Mouse (Mus musculus): Measurements from ENCODE around the gene Whrn. TPM values are rescaled to one million over a fixed set of nuclear protein-coding genes. Genes with fewer than 3 reads are reported as not detected.
A peak's percentile ranks its signal among the peaks of the same experiment; 100 is the strongest.

The Whrn gene
- total RNA-seq, 2 experiments from 2014 or later = 2.1 to 2.6 TPM

DNA sequence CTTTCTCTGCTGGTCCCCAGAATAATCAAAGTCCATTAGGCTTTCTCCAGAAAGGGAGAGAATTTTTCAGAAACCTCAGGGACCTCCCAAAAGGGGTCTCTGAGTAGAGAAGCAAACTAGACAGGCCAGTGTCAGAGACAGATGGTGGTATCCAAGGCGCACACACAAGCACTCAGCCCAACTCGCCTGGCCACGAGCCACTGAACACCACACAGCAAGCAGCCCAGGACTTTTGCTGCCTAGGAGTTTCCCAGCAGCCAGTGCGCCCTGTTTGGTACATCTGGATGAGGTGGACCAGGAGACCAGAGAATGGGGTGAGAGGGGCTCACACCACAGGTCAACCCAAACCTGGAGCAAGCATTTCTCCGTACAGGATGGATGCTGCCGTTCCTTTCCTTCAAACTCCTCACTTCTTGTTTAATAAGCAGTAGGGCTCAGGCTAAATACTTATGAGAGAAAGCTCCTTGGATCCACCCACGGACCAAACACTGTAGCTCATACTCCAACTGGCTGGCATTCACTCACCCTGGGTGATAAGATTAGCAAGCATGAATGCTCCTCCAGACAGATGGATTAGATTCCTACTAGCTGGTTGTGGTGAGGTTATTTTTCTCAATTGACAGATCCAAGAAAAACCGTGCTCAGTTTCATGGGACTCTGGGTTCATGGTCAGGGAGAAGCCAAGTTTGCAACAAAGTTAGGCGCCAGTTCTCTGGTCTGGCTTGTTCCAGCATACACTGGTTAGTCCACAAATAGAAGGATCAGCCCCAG is 2.3 kb downstream of the Whrn start:
- no peak for DNase-seq

DNA sequence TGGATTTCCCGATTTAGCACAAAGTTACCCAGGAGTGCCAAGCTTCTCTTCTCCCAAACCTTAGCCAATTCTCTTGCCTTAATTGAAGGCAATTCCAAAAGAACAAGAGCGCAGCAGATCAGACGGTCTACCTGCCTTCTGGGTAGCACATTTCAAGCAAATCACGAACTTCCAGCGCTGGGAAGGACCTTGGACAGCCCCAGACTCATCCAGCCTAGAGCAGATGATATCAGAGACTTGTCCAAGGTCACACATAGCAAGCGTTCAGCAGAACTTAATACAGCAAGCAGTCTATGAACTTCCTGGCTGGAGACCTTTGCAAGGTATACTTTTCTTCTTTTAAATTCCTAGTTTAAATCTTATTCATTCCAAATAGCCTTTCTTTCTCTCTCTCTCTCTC is 4.3 kb downstream of the Whrn start:
- DNase-seq = no peak

DNA sequence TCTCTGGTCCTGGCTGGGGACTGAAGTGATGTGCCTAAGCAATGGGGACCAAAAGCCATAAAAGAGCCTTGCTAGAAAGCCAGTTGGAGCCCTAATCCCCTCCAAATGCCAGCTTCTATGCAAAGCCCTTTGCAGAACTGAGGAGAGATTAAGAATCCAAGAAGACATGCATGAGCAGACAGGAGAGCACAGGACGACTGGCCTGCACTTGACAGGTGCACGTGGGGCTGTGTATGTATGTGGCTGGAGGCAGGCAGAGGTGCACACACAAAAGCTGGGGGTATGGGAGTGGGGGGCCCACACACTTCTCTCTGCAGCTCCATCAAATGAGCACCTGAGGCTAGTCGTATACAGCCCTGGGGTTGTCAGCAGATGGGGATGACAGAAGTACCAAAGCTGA is 5.6 kb downstream of the Whrn start:
- no peak for DNase-seq

DNA sequence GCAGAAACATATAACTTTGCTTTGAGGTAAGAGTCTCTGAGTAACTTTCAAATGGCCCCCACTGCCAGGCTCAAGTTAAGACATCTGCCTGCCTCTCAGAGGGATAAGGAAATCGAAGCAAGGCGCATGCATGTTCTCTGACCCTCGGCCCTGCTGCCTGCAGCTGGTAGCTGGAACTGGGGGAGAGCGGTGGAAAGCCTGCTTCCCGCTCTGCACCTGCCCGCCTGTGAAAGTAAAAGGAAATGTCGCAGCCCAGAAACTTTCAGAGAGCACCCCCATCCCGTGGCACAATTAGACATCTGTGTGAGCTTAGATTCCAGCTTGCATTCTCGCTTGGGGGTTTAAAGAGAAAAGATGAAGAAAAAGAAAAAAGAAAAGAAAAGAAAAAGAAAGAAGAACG is 6.1 kb downstream of the Whrn start:
- no peak for DNase-seq

DNA sequence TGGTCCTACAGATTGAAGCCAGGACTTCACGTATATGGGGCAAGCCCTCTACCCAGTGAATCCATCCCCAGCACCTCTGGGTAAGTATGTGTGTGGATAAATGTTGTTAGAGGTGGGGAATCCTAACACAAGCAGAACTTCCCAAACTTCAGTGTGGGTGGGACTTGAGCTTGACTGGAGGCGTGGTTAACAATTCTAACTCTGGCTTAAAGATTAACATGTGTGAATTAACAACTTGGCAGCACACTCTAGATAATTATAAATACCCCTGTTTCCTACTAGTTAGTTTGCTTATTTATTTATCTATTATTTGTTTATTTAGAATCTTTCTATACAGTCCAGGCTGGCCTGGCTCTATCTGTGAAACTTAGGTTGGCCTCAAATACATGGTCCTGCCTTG is 7.9 kb downstream of the Whrn start:
- no peak for DNase-seq

DNA sequence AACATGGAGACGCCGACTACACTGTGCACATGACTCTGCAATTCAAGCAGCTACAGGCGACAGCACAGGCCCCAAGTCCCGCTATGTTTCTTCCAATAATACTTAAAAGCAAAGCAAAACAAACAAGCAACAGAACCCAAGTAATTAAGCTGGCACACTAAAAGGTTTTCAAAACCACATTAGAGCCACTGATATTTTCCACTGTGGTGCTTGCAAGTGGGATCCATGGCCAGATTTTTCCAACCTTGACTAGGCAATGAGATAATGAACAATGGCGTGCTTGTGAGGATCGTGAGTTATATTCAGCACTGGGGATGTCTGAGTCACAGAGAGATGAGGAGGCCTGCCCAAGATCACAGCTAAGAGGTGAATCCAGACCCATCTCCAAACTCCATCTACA is 8.5 kb downstream of the Whrn start:
- no peak for DNase-seq

DNA sequence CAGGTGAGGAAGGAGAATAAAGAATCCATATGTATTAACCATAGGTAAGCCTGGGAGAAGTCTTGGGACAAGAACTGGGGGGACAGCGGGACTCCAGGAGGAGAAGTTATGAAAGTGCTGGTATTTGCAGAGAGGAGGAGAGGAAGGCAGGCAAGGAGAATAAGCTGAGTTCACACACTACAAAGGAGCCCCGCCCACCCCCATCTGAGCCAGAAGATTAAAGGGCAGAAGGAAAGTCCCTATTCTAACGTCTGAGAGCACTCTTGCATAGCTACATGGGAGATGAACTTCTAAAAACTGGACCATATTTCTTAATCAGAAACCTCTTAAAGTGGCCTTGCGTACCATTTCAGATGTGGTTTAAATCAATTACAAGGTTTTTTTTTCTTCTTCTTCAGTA is 9.3 kb downstream of the Whrn start:
- DNase-seq = no peak

DNA sequence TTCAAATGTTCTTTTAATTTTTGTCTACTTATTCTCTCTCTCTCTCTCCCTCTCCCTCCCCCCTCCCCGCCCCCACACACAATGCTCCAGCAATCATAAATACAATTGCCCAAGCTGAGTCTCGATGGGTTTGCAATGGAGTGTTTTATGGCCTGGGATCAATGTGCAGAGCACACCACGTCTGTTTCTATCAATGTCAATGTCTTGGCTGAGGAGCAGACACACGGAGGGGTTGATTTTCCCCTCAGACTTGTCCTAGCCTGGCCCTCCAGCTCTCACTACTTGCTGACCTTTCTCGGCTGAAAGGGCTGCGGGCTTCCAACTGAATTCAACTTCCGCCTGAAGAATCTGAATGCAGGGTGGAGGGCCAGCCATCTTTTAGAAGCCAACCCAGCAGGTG is 12.1 kb downstream of the Whrn start:
- no peak for DNase-seq

DNA sequence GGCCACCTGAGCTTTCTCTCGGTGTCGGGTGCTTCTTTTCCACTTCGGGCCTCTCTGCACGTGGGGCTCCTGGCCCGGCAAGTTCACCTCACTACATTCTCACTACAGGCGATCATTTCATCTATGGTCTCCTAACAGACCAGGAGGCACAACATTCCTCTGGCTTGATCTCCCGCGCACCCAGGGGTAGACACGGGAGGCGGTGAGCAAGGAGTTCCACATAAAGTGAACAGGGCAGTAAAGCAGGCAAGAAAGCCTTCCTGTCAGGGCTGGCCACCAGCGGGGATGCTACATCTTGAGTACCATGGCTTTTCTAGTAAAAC is 15.0 kb downstream of the Whrn start:
- peak; percentile 18 for DNase-seq

DNA sequence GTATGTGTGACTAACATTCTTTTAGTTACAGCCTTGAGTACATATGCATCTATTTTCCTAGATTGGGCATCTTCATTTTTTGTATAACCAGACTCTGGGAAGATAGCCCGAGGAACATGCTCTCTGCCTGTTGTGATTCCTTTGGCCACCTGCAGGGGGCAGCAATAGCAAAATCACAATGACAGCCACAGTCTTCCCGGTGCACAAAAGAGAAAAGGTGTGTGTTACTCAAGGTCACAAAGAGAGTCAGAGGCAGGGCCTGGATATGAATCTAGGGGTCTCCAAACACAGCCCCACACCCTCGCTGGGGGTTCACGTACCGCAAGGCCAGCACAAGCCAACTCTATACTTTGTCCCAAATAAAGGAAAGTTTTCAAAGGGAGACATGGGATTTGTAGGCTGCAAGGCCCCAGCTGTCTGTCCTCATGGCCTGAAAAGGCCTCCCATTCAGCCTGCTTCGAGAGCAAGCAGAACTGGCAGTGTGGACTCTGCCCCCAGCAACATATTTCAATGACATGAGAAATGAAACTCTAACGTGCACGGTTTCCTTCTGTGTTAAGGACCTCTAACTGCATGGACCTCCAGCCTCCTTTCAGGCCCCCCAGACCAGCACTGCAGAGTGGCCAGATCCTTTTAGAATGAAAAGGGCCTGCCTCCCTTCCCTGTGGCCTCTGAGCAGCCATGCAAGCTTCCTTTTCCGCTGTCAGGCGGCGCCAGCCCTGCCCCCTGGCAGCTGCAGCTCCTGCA is 15.5 kb downstream of the Whrn start:
- DNase-seq = peak; percentile 15

DNA sequence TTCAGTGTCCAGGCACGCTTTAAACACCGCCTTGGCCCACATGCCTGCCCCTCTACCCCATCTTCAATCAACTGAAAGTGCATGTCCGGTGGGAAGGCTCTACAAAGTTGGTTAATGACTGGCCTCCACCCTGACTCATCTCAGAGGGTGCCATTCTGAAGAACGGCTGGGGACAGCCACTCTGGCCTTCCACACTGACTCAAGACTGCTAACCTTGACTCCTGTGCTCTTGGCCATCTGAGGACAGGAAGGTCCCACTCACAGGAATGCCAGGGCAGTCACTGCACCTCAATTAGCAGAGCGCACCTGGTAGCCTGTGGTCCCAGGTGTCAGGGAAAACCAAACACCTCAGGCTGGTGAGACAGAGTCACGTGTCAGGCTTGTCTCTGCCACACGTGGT is 17.8 kb downstream of the Whrn start:
- no peak for DNase-seq

DNA sequence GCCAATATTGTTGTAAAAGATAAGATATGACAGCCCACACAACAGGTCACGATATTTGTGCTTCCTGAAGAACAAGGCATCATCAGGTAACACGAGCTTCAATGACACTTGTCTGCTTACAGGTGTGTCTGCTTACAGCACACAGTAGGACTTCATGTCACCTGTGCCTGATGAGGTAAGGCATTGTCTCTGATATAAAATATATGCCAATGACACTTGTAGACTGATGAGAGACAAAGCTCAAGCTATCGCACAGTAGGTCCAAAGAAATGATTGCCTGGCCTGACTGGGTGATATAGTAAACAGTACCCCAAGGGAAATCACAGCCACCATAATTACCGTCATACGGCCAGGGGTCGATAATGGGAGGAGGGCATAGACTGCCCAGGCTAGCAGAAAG is 18.9 kb downstream of the Whrn start:
- no peak for DNase-seq

DNA sequence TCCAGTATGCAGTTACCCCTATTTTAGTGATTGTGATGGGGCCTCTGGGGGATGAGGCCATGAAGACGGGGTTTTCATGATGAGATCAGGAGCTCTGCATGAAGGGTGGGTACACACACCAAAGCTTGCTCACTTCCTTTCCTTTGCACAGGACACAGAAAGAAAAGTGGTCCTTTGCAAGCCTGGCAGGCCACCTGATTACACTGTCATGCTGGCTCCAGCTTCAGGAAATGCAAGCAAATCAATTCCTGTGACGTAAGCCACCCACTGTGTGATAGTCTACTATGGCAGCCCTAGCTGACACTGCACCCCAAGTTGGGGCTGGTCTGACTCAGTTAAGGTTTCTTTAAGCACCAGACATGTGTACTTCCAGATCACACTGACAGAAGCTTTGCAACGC is 20.6 kb downstream of the Whrn start:
- no peak for DNase-seq

DNA sequence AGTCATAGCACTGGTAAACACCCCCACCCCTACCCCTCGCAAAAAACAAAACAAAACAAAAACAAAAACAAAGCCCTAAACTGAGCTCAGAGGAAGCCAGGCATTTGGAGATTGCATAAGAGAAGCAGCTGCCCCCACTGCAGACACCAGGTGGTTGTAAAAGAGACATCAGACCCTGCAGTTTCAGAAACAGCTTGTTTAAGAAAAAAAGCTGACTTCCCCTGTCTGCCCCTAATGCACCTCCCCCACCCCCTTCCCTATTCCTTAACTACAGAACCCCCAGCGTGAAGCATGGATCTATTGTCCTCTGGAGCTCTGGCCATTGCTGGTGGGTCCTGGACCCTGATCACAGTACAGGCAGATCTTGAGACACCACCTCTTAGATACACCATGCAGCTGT is 21.4 kb downstream of the Whrn start:
- no peak for DNase-seq

DNA sequence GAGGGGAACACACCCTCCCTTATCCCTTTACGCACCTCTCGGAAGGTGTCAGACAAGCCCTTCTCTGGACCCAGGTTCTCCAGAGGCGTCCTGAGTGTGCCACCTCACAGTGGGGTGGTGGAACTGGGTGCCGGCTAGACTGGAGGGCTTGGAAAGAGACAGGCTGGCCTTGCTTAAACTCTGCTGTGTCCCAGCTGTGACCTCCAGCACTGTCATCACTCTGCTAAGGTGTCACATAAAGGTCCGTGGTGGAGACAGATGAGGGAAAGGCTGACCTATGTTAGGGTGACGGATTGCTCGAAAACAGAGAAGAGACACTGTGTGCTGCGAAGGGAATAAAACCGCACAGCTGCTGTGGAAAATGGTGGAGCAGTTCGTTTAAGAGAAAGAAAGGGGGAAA is 28.5 kb downstream of the Whrn start:
- DNase-seq = no peak

DNA sequence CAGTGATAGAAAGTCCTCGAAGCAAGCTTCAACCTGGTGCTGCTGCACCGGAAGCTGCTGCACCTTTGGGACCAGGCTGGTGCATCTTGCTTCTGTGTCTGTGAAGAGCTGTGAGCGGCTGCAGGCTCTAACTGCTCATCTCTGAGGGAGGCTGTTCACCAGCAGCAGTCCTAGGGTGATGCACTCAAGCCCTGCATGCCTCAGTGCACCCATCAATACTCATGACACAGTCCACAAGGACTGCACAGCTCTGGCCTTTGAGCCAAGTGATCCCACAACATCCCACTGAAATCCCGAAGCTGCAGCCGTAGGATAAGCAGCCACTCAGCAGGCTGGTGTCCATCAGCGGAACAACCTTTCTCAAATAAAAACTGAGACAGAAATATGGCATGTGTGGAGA is 29.6 kb downstream of the Whrn start:
- no peak for DNase-seq

DNA sequence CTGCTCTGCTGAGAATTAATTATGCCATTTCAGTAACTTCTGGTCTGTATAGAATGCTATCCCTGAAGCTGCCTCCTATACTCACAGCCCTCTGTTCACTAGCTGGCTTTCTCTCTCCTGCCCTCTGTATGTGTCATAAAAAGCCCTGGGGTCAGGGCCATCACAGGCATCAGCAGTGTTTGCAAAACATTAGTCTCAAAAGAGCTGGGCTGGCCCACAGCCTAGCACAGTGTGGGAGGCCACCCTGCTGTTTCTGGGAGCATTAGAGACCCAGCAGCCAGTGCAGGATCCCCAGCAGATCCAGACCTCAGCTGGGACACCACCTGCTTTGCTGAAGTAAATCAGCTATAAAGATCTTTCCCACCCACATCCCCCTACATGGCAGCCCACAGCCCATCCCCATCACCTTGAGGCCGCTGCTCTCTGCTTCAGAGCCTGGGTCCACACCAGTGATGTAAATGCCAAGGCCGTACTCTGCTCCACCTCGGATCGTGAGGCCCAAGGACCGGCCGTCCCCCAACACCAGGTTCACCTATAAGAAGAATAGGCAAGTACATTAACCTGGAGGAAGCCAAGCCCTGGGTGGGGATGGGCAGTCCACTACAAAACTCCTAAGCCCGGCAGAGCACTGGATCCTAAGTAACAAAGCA is 34.8 kb downstream of the Whrn start:
- no peak for DNase-seq

DNA sequence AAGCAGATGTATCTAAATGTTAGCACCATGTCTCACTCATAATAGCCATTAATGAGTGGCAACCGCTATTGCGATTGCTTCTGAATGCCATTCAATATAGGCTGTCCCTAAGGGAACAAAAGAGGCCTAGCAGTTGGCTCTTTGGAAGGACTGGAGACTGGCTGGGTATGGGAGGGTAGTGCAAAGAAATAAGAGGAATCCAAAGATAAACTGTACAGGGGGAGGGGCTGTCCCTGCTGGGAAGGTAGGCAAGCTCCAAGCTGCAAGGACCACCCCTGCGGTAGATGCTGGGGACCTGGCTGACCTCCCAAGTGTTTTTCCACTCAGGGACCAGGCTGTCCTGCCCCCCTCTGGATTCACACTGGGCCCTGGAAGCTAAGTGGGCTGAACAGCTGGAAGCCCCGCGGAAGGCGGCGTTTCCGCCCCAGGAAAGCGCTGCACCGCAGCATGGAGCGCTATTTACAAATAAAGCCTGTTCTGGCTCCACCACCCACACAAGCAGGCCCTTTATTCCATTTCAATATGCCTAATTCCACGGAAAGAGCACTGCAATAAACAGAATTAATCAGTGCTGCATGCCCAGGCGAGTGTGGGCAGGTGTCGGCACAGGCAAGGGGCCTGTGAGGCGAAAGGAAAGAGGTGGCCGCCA is 36.5 kb downstream of the Whrn start:
- no peak for DNase-seq

DNA sequence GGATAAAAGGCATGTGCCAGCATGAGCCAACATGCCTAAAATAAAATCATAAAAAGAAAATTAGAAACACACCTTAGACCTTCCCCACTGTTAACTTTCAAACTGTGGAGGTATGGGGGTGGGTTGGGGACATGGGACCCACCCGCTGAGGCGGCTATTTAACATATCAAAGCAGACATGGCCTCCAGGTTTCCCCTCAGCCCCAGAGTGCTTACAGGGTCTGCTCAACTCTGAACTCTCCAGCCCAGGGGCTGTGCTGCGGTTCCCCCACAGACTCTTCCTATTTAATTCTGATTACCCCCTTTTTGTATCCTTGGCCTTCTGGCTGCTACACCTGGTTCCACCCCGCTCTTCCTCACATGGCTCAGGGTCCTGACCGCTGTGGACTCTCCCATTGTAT is 39.2 kb downstream of the Whrn start:
- DNase-seq = no peak

DNA sequence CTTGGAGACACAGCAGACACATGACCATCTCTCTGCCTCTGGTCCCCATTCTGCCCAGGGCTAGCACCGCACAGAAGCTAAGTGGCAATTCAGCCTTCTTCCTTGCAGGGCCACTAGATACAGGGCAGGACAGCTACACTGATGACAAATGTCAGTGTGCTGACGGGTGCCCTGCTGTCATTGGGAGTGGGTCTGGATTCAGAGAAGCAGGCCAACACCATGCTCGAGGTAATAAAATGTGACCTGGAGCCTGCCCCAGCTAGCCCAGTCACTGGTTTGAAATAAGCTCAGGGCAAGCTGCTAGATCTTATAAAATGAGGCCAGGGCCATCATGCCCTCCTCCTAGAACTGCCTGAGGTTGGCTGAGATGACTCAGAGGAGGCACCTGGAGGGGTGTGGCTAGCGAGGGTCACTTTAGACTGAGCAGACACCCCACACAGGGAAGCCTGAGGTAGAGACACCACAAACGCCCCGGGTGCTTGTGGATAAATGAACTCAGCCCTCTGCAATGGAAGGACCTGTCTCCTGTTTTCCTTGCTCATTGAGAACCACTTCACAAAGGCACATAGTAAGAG is 41.8 kb downstream of the Whrn start:
- DNase-seq = no peak

DNA sequence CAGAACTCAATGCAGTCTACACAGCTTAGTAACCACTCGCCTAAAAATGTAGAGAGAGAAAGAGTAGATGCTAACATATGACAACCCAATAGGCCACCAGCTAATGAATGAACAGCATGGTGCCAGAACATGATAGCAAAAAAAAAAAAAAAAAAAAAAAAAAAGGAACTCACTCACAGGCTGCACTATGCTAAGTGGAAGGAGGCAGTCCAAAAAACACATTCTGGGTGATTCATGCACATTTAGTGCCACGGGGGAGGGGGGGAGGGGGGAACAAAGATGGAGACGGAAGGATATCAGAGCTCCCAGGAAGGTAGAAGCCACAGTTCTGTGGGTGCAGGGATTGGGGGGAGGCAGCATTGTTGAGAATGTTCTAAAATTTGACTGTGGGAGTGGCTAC is 43.2 kb downstream of the Whrn start:
- DNase-seq = no peak

DNA sequence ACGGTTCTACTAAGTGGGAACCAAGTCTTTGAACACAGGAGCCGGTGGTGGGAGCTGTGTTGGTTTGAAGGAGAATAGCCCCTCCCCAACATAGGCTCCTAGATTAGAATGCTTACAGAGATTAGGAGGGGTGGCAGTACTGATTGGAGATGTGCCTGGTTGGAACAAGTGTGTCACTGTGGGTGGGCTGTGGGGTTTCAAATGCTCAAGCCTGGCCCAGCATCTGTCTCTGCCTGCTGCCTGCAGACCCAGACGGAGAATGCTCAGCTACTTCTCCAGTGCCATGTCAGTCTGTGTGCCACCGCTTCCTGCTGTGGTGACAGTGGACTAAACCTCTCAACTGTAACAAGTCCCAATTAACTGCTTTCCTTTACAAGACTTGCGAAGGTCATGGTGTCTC is 45.2 kb downstream of the Whrn start:
- DNase-seq = no peak

All from gastrocnemius, postnatal 25 days (tissue).